Mouse (Mus musculus): ENCODE results near the gene C1qtnf1. TPM values are rescaled to one million over a fixed set of nuclear protein-coding genes. Genes with fewer than 3 reads are reported as not detected.

Gene C1qtnf1
- polyA plus RNA-seq, 1 experiment from 2014 or later, result 3.3 TPM

- peaks cover 3% of the 10 kb centered on the region; the same call in 1 of the 2 replicates for H3K4me1 ChIP-seq (replicated peaks; ENCODE audit: control insufficient read depth, insufficient read depth, low read length)
- H3K27ac ChIP-seq (ENCODE audit: low read length), result no peak overlapping the region
- H3K9ac ChIP-seq (replicated peaks; ENCODE audit: low read depth, low read length), result no peak overlapping the region
- 87% methylated on average over 29 of the region's 29 CpGs for WGBS
- H3K4me3 ChIP-seq (replicated peaks; ENCODE audit: low read length), result no peak overlapping the region
- H3K9me3 ChIP-seq (ENCODE audit: control insufficient read depth, low read length), result no peaks in the 10 kb centered on the region
- H3K27me3 ChIP-seq (replicated peaks; ENCODE audit: control insufficient read depth, insufficient read depth, low read length), result no peaks in the 10 kb centered on the region
- H3K36me3 ChIP-seq (ENCODE audit: control insufficient read depth, insufficient read depth), result 0 out of 2 replicates have a peak, but pooled peaks cover 2% of the 10 kb centered on the region
- ATAC-seq, result no peak
- H3K4me2 ChIP-seq (ENCODE audit: low read length), result no peak overlapping the region
These were observed 59.1 kb downstream of the C1qtnf1 start for GRCm38 (mm10) chr11:118486881-118487772.

GRCm38 (mm10) chr11:118488191-118488906, 60.3 kb downstream of the C1qtnf1 start:
- Histone ChIP-seq H3K4me1 (replicated peaks; ENCODE audit: control insufficient read depth, insufficient read depth, low read length) (peaks cover 3% of the 10 kb centered on the region; the same call in 1 of the 2 replicates), H3K9ac (replicated peaks; ENCODE audit: low read depth, low read length) (no peak overlapping the region), H3K27ac (ENCODE audit: low read length) (no peak overlapping the region), H3K27me3 (replicated peaks; ENCODE audit: control insufficient read depth, insufficient read depth, low read length) (no peaks in the 10 kb centered on the region), H3K4me2 (ENCODE audit: low read length) (no peak overlapping the region), H3K9me3 (ENCODE audit: control insufficient read depth, low read length) (no peaks in the 10 kb centered on the region), H3K36me3 (ENCODE audit: control insufficient read depth, insufficient read depth) (0 out of 2 replicates have a peak, but pooled peaks cover 2% of the 10 kb centered on the region), H3K4me3 (replicated peaks; ENCODE audit: low read length) (no peak overlapping the region)
- WGBS, result 72% methylated on average over 8 of the region's 8 CpGs
- ATAC-seq, result peak; percentile 21; the same call in 1 of the 2 replicates

DNA sequence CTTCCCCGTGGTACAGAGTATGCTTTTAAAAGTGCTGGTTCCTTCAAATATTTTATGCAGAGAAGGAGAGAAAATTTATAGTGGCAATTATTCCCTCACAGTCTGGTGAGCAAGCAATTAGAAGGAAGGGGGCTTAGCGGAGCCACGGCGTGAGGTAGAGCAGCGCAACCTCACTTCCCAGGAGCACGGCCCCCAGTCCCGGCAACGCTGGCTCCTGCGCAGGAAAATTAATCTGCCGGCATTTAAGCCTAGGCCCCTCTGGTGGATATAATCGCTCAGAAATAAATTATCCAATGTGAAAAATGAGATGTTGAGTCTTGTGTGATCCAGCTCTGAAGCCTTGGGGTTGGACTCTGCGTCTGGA, 60.9 kb downstream of the C1qtnf1 start:
- H3K4me1 ChIP-seq (replicated peaks; ENCODE audit: control insufficient read depth, insufficient read depth, low read length), result peaks cover 3% of the 10 kb centered on the region; the same call in 1 of the 2 replicates
- no peaks in the 10 kb centered on the region for H3K9me3 ChIP-seq (ENCODE audit: control insufficient read depth, low read length)
- H3K4me3 ChIP-seq (replicated peaks; ENCODE audit: low read length), result no peak overlapping the region
- no peak for ATAC-seq
- no peak overlapping the region for H3K27ac ChIP-seq (ENCODE audit: low read length)
- H3K4me2 ChIP-seq (ENCODE audit: low read length), result no peak overlapping the region
- WGBS, result 62% methylated on average over 12 of the region's 12 CpGs
- no peak overlapping the region for H3K9ac ChIP-seq (replicated peaks; ENCODE audit: low read depth, low read length)
- no peaks in the 10 kb centered on the region for H3K27me3 ChIP-seq (replicated peaks; ENCODE audit: control insufficient read depth, insufficient read depth, low read length)
- 0 out of 2 replicates have a peak, but pooled peaks cover 2% of the 10 kb centered on the region for H3K36me3 ChIP-seq (ENCODE audit: control insufficient read depth, insufficient read depth)

- Histone ChIP-seq H3K9ac (replicated peaks; ENCODE audit: low read depth, low read length) (no peak overlapping the region), H3K27ac (ENCODE audit: low read length) (no peak overlapping the region), H3K9me3 (ENCODE audit: control insufficient read depth, low read length) (no peaks in the 10 kb centered on the region), H3K4me1 (replicated peaks; ENCODE audit: control insufficient read depth, insufficient read depth, low read length) (no peaks in the 10 kb centered on the region), H3K27me3 (replicated peaks; ENCODE audit: control insufficient read depth, insufficient read depth, low read length) (no peaks in the 10 kb centered on the region), H3K36me3 (ENCODE audit: control insufficient read depth, insufficient read depth) (0 out of 2 replicates have a peak, but pooled peaks cover 2% of the 10 kb centered on the region), H3K4me2 (ENCODE audit: low read length) (peak overlapping the region; percentile 16; the same call in 1 of the 2 replicates), H3K4me3 (replicated peaks; ENCODE audit: low read length) (no peak overlapping the region)
- no peak for ATAC-seq
- WGBS, result 20% methylated on average over 22 of the region's 22 CpGs
These were observed 62.7 kb downstream of the C1qtnf1 start for GRCm38 (mm10) chr11:118490566-118491218.

- no peaks in the 10 kb centered on the region for H3K27me3 ChIP-seq (replicated peaks; ENCODE audit: control insufficient read depth, insufficient read depth, low read length)
- H3K4me1 ChIP-seq (replicated peaks; ENCODE audit: control insufficient read depth, insufficient read depth, low read length), result no peaks in the 10 kb centered on the region
- 0 out of 2 replicates have a peak, but pooled peaks cover 2% of the 10 kb centered on the region for H3K36me3 ChIP-seq (ENCODE audit: control insufficient read depth, insufficient read depth)
- no peak overlapping the region for H3K9ac ChIP-seq (replicated peaks; ENCODE audit: low read depth, low read length)
- H3K4me3 ChIP-seq (replicated peaks; ENCODE audit: low read length), result no peak overlapping the region
- 89% methylated on average over 7 of the region's 7 CpGs for WGBS
- H3K27ac ChIP-seq (ENCODE audit: low read length), result no peak overlapping the region
- no peak for ATAC-seq
- no peak overlapping the region for H3K4me2 ChIP-seq (ENCODE audit: low read length)
- H3K9me3 ChIP-seq (ENCODE audit: control insufficient read depth, low read length), result no peaks in the 10 kb centered on the region
These were observed 63.2 kb downstream of the C1qtnf1 start for GRCm38 (mm10) chr11:118491230-118491629.

- no peak overlapping the region for H3K27ac ChIP-seq (ENCODE audit: low read length)
These were observed 65.5 kb downstream of the C1qtnf1 start for GRCm38 (mm10) chr11:118493458-118493857.

DNA sequence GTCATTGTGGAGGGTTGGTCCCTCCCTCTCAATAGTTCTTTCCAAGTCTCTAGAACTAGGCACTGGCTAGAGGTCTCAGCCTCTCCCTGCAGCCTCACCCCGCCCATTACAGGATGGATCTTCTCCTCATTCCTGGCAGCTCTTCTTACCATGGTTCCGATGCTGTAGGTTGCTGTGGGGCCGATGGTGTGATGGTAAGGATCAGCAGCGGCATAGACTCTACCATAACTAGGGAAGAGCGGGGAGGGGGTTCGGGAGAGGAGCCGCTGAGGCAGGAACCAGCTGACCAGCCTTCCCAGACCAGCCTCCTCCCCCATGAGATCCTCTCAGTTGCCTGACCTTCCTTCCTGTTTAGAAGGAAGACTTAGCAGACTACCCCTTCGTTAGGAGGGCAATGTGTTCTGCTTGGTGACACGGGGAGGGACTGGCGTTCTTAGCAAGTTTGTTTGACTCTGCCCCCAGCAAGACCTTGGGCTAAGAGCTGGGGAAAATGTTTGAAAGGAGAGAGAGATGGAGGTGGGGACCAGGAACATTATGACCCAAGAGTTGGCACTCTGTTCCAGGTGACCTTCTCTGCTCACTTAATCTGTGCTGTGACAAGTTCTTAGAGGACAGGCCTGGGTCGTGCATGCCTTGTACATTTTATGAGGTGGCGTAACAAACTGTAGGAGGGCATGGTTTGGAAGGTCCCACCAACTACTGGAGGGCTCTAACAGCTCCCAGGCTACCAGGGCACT, 66.2 kb downstream of the C1qtnf1 start:
- no peak for ATAC-seq
- Histone ChIP-seq H3K27me3 (replicated peaks; ENCODE audit: control insufficient read depth, insufficient read depth, low read length) (no peaks in the 10 kb centered on the region), H3K9ac (replicated peaks; ENCODE audit: low read depth, low read length) (no peak overlapping the region), H3K36me3 (ENCODE audit: control insufficient read depth, insufficient read depth) (no peaks in the 10 kb centered on the region), H3K4me2 (ENCODE audit: low read length) (no peak overlapping the region), H3K9me3 (ENCODE audit: control insufficient read depth, low read length) (no peaks in the 10 kb centered on the region), H3K4me3 (replicated peaks; ENCODE audit: low read length) (no peak overlapping the region), H3K27ac (ENCODE audit: low read length) (no peak overlapping the region), H3K4me1 (replicated peaks; ENCODE audit: control insufficient read depth, insufficient read depth, low read length) (no peaks in the 10 kb centered on the region)
- WGBS, result 84% methylated on average over 12 of the region's 12 CpGs

More at GRCm38 (mm10) chr11:118493458-118493857, 65.5 kb downstream of the C1qtnf1 start:
- H3K4me1 ChIP-seq (replicated peaks; ENCODE audit: control insufficient read depth, insufficient read depth, low read length), result no peaks in the 10 kb centered on the region
- no peaks in the 10 kb centered on the region for H3K27me3 ChIP-seq (replicated peaks; ENCODE audit: control insufficient read depth, insufficient read depth, low read length)
- no peak overlapping the region for H3K4me2 ChIP-seq (ENCODE audit: low read length)
- no peak overlapping the region for H3K9ac ChIP-seq (replicated peaks; ENCODE audit: low read depth, low read length)
- H3K4me3 ChIP-seq (replicated peaks; ENCODE audit: low read length), result no peak overlapping the region
- H3K9me3 ChIP-seq (ENCODE audit: control insufficient read depth, low read length), result no peaks in the 10 kb centered on the region
- ATAC-seq, result no peak
- no peaks in the 10 kb centered on the region for H3K36me3 ChIP-seq (ENCODE audit: control insufficient read depth, insufficient read depth)
- 86% methylated on average over 2 of the region's 2 CpGs for WGBS

DNA sequence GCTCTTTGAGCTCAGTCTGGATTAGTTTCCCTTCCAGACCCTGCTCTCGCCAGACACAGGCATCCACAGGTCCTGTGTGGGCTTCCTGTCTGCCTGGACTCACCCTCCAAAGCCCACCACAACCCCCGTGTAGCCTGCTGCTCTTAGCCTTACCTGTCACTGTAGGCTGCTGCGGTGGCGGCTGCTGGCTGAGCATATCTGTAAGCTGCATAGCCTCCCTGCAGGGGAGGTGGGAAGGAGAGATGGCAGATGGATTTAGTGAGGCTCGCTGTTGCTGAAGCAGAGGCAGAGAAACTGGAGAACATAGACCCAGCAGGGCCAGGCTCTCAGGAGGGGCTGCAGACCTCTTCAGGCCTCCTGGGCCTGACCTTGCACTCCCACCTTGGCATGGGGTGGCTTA, 67.1 kb downstream of the C1qtnf1 start:
- Histone ChIP-seq H3K36me3 (ENCODE audit: control insufficient read depth, insufficient read depth) (no peaks in the 10 kb centered on the region), H3K9ac (replicated peaks; ENCODE audit: low read depth, low read length) (no peak overlapping the region), H3K27me3 (replicated peaks; ENCODE audit: control insufficient read depth, insufficient read depth, low read length) (no peaks in the 10 kb centered on the region), H3K4me1 (replicated peaks; ENCODE audit: control insufficient read depth, insufficient read depth, low read length) (no peaks in the 10 kb centered on the region), H3K4me3 (replicated peaks; ENCODE audit: low read length) (no peak overlapping the region), H3K27ac (ENCODE audit: low read length) (no peak overlapping the region), H3K4me2 (ENCODE audit: low read length) (no peak overlapping the region), H3K9me3 (ENCODE audit: control insufficient read depth, low read length) (no peaks in the 10 kb centered on the region)
- ATAC-seq, result no peak
- WGBS, result 43% methylated on average over 5 of the region's 5 CpGs

Data from forebrain, embryonic 16.5 days (tissue).